Mouse (Mus musculus): ENCODE data around the gene Mgrn1. TPM values are rescaled to one million over a fixed set of nuclear protein-coding genes. Genes with fewer than 3 reads are reported as not detected.

Gene Mgrn1
- 10 to 100 TPM; 46.7 to 51.9 TPM for total RNA-seq (2021)
- long read RNA-seq, experiment 1, transcript Mgrn1-202 (17 exons, 3,138 nt): major isoform, 11 of 68 reads
- long read RNA-seq, experiment 1, transcript Mgrn1-201 (16 exons, 3,095 nt): minor isoform, 5 of 68 reads
- long read RNA-seq, experiment 1, partial matches to known transcripts: 7 of 68 reads
- long read RNA-seq, experiment 1, other reads (novel, unspliced or antisense): 45 of 68 reads
- long read RNA-seq, experiment 2, transcript Mgrn1-202 (17 exons, 3,138 nt): major isoform, 22 of 95 reads
- long read RNA-seq, experiment 2, transcript Mgrn1-201 (16 exons, 3,095 nt): minor isoform, 10 of 95 reads
- long read RNA-seq, experiment 2, partial matches to known transcripts: 3 of 95 reads
- long read RNA-seq, experiment 2, other reads (novel, unspliced or antisense): 58 of 95 reads

GRCm38 (mm10) chr16:4885760-4886689 lies at the start of gene Mgrn1:
Gene Mgrn1, plus strand, starts transcription at chr16:4886249.
- intact Hi-C loops (cut with DNase I; ENCODE audit: low total_unique reads): no loop called here
- peak; percentile 89 for DNase-seq

GRCm38 (mm10) chr16:4837631-4838030 lies 48.4 kb upstream of the Mgrn1 start:
- DNase-seq: no peak
- intact Hi-C loops (cut with DNase I; ENCODE audit: low total_unique reads): no loop called here

GRCm38 (mm10) chr16:4839552-4839951 lies 46.5 kb upstream of the Mgrn1 start:
- intact Hi-C loops (cut with DNase I; ENCODE audit: low total_unique reads): no loop called here
- DNase-seq: no peak

GRCm38 (mm10) chr16:4840231-4840630 lies 45.8 kb upstream of the Mgrn1 start:
- intact Hi-C loops (cut with DNase I; ENCODE audit: low total_unique reads): no loop called here
- DNase-seq: no peak

- intact Hi-C loops (cut with DNase I; ENCODE audit: low total_unique reads): no loop called here
Measured at GRCm38 (mm10) chr16:4847041-4847440, 39.0 kb upstream of the Mgrn1 start.

GRCm38 (mm10) chr16:4848090-4848489 lies 38.0 kb upstream of the Mgrn1 start:
- intact Hi-C loops (cut with DNase I; ENCODE audit: low total_unique reads): no loop called here
- DNase-seq: no peak

More at GRCm38 (mm10) chr16:4847041-4847440, 39.0 kb upstream of the Mgrn1 start:
- no peak for DNase-seq

- peak; percentile 45 for DNase-seq
- intact Hi-C loops (cut with DNase I; ENCODE audit: low total_unique reads): no loop called here
Measured at GRCm38 (mm10) chr16:4850361-4850760, 35.7 kb upstream of the Mgrn1 start.

GRCm38 (mm10) chr16:4850938-4851628 lies 35.0 kb upstream of the Mgrn1 start:
- no peak for DNase-seq
- intact Hi-C loops (cut with DNase I; ENCODE audit: low total_unique reads): no loop called here

GRCm38 (mm10) chr16:4855046-4855650 lies 30.9 kb upstream of the Mgrn1 start:
- intact Hi-C loops (cut with DNase I; ENCODE audit: low total_unique reads): no loop called here
- no peak for DNase-seq

- intact Hi-C loops (cut with DNase I; ENCODE audit: low total_unique reads): loop anchor here (10.0 kb wide), 1 partner anchor 97 kb away; no protein-coding TSS in a partner anchor
- no peak for DNase-seq
Measured at GRCm38 (mm10) chr16:4861392-4861791, 24.7 kb upstream of the Mgrn1 start.

GRCm38 (mm10) chr16:4862863-4863483 lies 23.1 kb upstream of the Mgrn1 start:
- DNase-seq: peak; percentile 81
- intact Hi-C loops (cut with DNase I; ENCODE audit: low total_unique reads): loop anchor here (10.0 kb wide), 1 partner anchor 98 kb away; no protein-coding TSS in a partner anchor

- no peak for DNase-seq
- intact Hi-C loops (cut with DNase I; ENCODE audit: low total_unique reads): loop anchor here (10.0 kb wide), 1 partner anchor 99 kb away; no protein-coding TSS in a partner anchor
Measured at GRCm38 (mm10) chr16:4863742-4864141, 22.3 kb upstream of the Mgrn1 start.

GRCm38 (mm10) chr16:4866101-4866695 lies 19.9 kb upstream of the Mgrn1 start:
- intact Hi-C loops (cut with DNase I; ENCODE audit: low total_unique reads): loop anchor here (10.0 kb wide), 1 partner anchor 101 kb away; no protein-coding TSS in a partner anchor
- no peak for DNase-seq

- DNase-seq: no peak
Measured at GRCm38 (mm10) chr16:4870490-4870889, 15.6 kb upstream of the Mgrn1 start.

GRCm38 (mm10) chr16:4871926-4872325 lies 14.1 kb upstream of the Mgrn1 start:
- DNase-seq: no peak
- intact Hi-C loops (cut with DNase I; ENCODE audit: low total_unique reads): no loop called here

More at GRCm38 (mm10) chr16:4870490-4870889, 15.6 kb upstream of the Mgrn1 start:
- intact Hi-C loops (cut with DNase I; ENCODE audit: low total_unique reads): no loop called here

- DNase-seq: no peak
- intact Hi-C loops (cut with DNase I; ENCODE audit: low total_unique reads): loop anchor here (5.0 kb wide), 1 partner anchor 37 kb away; no protein-coding TSS in a partner anchor
Measured at GRCm38 (mm10) chr16:4875198-4876032, 10.6 kb upstream of the Mgrn1 start.

GRCm38 (mm10) chr16:4876033-4876680 lies 9.9 kb upstream of the Mgrn1 start:
- intact Hi-C loops (cut with DNase I; ENCODE audit: low total_unique reads): loop anchor here (5.0 kb wide), 1 partner anchor 36 kb away; no protein-coding TSS in a partner anchor
- DNase-seq: peak; percentile 65

All from gastrocnemius, postnatal 14 days (tissue).